Mouse (Mus musculus) testis, postnatal 14 days (tissue): ENCODE measurements around the gene Morf4l2.
"Not testable (repeated sequence)": the region's sequence is repeated elsewhere in the genome, so short reads cannot be mapped to it uniquely, and the experiment has no call there.

Experiments
- DNase-seq: peaks from one replicate; pipeline ENCODE4 v3.0.0; 2021; ENCODE audit warnings: low spot score

Morf4l2 gene

DNA sequence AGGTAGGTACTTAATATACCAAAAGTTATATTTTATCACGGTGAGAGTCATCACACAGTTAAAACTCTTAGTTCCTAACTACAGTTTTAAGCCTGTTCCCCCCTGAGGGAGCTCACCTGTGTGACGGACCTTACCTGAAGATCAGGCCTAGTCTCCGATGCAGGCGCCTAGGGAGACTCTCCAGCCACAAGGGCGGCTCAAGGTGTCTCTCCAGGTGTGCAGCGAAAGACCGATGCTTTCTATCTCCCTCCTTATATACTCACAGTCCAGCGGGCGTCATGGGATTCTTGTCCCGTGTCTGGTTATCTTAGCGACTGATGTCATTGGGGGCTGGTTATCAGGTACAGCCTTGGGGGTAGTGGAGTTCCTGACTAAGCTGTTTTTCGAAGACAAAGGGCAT lies at the start of gene Morf4l2:
Gene Morf4l2 (minus strand): TSS at position 232 of the 400 bp plus-strand sequence.
- DNase-seq, result peak; percentile 28

- DNase-seq, result no peak
Measured at GRCm38 (mm10) chrX:136789446-136789845, 46.0 kb upstream of the Morf4l2 start.

DNA sequence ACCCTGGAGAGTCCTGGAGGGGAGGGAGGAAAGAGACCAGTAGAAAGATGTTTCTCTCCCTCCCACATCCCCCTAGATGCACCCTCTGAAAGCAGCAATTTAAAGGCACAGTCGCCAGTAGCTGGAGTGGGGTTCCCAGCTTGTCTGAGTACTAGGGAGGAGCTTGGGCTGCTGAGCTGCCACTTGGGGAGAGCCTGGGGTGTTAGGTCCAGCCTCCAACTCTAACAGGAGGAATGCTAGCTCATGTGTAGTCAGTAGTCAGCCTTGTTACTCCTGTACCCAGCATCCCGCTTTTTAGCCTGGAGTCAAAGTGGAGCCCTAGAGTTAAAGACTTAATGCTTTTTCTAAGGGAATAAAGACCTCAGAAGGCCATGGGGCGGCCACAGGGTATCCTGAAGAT lies 36.6 kb upstream of the Morf4l2 start, which contains the start of gene Glra4:
Gene Glra4 (minus strand): TSS at position 101 of the 400 bp plus-strand sequence.
- no peak for DNase-seq

DNA sequence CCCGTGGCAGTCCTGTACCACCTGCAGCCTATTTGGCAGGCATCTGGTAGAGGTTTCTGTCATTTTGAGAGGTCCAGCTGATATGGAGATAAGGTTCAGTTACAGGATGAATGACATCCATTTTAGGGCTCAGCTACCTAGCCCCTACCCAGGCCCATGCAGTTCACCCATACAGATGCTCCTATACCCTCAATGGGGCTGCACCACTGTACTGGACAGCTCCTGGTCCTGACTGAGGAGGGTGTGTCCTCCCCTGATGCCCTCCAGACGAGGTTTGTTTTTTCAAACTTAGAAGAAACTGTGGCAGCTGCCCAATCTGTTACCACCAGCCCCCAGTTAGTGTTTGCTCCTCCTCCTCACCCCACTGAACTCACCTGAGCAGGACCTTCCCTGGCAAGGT lies 35.8 kb upstream of the Morf4l2 start:
- DNase-seq, result no peak

DNA sequence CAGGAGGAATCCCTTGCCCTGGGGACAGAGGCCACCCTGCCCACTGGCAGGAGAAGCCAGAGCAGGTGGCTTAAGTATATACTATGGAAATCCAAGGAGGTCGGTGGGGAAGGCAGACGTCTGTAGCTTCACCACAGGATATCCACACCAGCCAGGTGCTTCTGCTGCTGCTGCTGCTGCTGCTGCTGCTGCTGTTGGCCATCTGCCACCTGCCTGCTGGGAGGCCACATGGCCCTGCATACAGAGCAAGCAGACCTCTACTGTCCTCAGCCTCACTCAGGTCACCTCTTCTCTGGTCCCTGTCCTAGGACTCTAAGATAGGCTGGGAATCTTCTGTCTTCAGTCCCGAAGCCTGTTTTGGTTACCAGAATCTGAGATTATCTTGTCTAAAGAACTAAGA lies 34.6 kb upstream of the Morf4l2 start:
- no peak for DNase-seq

GRCm38 (mm10) chrX:136773035-136773434 lies 29.5 kb upstream of the Morf4l2 start:
- no peak for DNase-seq

DNA sequence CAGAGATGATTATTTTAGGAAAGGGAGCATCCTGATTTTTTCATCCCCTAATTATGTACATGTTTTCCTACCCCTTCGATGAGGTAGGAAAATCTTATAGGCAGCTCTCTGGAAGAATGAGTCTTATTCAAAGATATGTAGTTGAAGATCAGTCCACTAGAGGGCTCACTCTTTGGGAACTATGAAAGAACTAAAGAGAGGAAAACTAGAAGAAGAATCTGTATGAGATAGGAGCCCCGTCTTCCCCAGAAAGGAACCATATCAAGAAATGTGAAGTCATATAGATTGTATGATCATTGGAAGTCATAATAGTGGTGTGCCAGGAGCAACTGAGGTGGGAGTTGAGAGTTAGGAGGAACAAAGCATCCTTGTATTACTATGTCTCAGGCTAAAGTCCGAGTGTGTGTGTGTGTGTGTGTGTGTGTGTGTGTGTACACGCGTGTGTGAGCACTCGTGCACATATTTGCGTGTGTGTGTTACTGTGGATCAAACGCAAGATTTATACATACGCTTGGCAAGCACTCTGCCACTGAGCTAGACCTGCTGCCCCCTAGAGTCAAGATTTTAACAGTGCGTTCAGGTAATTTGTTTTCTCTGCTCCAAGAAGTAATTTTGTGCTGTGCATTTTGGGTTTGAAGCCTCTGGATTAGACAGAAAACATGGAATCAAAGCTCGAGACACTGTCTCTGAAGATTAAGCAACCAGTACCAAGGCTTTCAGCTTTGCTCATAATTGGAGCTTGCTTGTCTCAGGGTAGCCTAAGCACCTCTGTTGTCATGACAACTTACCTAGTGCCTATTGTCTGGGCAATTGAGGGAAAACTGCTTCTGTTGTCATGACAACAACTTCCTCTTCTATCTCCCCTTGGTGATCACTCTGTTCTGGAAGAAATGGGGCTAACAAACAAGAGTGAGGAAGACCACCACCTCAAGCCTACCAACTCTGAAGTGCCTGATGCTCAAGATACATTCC lies 17.9 kb upstream of the Morf4l2 start:
- DNase-seq, result no peak

DNA sequence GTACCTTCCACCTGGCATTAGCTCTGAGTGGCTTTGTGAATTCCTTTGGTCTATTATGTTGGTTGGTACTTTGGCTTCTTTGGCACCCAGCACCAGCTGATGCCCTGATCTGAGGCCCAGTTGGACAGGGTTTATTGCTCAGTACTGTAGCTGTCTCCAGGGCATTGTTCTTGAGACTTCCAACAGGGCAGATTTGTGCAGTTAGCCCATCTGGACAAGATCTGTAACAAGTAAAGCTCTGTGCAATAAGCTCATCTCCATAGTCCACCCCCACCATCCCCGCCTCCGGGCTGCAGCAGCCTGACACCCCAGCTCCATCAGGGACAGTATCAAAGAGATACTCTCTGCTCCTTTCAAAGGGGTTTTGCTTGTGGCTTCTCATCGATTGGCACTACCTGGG lies 12.0 kb upstream of the Morf4l2 start:
- no peak for DNase-seq

GRCm38 (mm10) chrX:136749329-136749728 lies 5.8 kb upstream of the Morf4l2 start:
- DNase-seq, result no peak

GRCm38 (mm10) chrX:136744663-136745062 lies 1.2 kb upstream of the Morf4l2 start:
- DNase-seq, result no peak

- peak; percentile 17 for DNase-seq
Measured at GRCm38 (mm10) chrX:136742661-136743103, 808 bp downstream of the Morf4l2 start.

DNA sequence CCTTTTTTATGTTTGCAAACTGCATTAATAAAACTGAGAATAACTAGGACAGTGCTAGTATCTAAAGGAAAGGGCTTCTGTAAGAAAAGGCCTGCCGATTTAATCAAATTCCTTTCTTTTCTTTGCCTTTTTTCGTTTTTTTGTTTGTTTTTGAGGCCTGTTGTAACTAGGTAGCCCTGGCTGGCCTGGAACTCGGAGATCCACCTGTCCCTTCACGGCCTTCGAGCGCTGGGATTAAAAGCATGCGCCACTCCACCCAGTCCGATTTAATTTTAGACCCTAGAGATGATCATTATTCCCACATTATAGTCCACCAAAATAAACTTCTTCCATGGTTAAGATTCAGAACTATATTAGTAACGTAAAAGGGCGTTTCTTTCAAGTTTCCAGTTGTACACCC lies 1.2 kb downstream of the Morf4l2 start:
- no peak for DNase-seq

DNA sequence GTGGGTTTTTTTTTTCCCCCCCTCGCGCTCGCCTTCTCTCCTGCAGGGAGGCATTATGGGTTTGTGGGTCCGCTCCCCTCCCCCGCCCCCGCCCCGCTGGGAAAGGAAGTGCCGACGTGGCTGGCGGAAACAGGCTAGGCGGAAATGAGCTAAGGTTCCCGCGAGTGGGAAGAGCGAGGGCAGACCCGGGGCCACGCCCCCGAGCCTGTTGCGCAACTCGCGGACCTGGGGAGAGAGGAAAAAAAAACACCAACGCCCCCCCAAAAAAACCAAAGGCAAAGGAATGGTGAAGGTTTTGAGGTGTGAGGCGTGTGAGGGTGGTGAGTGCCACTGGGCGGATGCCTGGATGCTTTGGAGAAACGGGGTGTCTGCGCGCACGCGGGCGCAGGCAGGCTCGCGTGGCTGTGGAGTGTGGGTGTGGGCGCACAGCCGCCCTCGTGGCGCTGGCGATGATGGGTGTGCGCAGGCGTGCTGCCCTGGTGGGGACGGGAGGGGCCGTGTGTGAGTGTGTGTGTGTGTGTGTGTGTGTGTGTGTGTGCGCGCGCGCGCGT lies 1.8 kb downstream of the Morf4l2 start:
- peak; percentile 80 for DNase-seq

- DNase-seq, result peak; percentile 95
Measured at GRCm38 (mm10) chrX:136740791-136741650, 2.5 kb downstream of the Morf4l2 start.

DNA sequence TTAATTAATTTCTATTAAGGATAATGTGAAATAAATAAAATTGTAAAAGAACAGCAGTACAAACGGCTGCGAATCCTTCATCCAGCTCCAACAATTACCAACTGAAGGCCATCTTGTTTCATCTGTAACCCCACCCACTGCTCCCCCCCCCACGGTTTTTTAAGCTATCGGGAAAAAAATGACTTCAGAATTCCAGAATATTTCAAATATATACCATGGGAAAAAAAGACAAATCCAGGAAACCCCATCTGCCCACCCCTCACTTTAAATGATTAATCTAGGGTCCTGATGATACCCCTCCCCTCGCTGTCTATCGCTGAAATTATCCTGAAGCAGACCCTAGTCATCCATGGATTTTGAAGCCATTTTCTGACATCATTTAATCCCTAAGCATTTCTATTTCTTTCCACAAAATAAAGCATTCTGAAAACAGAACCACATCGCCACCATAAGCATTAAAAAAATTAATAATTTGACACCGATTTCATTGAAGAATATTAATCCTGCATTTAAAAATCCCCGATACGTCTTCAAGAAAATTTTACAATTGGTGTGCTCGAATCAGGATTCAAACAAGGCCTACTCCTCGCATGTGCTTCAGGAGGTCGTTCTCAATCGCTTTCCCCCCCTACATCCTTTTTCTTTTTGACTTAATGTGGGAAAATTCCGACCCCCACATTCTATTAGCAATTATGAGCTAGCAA lies 3.3 kb downstream of the Morf4l2 start:
- DNase-seq, result no peak

GRCm38 (mm10) chrX:136732016-136732415 lies 11.5 kb downstream of the Morf4l2 start:
- no peak for DNase-seq

DNA sequence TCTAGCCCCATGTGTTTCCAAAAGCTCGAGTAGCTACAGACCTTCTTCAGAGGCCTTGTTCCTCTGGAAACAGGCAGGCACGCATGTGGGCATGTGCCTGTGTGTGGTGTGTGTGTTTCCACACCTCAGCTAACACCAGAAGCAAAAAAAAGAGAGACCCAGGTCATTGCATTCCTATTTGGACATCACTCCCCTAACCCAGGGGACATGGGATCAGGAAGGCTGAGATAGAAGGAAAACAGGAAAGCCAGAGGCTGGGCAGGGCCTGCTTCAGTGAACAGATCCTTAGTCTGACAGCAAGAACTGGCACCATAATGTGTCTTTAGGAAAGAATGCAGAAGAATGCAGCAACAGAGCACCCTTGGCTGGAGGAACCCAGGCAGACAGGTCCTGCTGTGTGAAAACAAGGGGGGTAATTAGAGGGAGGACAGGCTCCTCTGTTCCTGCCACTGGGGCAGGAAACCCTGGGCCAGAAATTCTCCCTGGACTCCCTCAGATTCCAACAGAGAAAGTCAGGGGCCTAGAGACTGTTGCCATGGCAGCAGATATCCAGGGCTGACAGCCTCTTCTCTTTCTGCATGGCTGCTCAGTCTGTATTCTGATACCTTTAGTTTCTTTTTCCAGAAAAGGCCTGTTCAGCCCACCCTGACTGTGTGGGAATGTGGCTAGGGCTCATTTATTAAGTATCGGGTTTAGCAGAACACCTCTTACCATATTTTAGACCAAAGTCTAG lies 28.6 kb downstream of the Morf4l2 start:
- DNase-seq, result not testable (repeated sequence)

DNA sequence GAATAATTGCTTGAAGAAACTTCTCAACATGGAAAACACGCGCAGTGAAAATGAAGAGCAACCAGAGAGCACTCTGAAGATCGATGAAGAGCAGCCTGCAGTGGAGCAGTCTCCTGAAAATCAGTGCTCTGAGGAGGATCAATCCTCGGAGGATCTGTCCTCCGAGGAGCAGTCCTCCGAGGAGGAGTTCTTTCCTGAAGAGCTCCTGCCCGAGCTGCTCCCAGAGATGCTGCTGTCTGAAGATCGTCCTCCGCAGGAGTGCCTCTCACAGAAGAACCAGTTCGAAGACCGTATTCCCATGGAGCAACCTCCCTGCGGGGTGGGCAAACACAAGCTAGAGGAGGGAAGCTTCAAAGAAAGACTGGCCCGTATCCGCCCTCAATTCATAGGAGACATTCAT lies 34.7 kb downstream of the Morf4l2 start:
- DNase-seq, result no peak

GRCm38 (mm10) chrX:136708168-136708681 lies 35.3 kb downstream of the Morf4l2 start:
- peak; percentile 21 for DNase-seq

DNA sequence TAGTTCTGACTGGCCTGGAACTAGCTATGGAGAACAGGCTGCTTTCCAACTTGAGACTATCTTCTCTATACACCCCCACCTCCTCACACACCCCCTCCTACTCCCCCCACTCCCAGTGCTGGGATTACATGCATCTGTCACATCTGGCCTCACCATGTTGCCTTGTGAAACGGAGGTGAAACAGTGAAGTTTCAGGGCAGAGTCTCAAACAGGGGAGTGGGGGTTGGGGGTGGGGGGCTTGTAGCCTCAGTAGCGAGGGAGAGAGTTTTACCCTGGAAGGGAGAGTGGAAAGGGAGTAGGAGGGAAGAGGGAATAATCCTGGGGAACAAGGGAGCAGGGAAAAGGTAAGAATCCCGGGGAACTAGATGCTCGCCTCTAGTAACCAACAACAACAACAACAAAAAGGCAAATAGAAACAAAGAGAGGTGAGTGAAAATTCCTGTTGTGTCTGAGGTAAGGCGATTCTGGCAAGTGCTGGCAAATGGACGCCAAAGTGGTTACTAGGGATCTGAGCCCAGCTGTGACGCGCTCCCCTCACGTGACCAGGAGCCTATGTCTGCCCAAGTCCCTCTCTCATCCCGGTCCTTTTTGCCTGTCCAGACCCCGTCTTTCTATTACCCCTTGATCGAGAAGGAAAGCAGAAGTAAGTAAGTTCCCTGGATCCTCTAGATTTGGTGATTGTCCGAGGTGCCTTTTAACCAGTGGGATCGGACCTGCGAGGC lies 35.9 kb downstream of the Morf4l2 start, which contains the start of gene Tceal1:
Gene Tceal1 (plus strand): TSS at position 537 of the 722 bp plus-strand sequence.
- DNase-seq, result peak; percentile 48
